Mouse (Mus musculus) kidney, adult 2 months (tissue): ENCODE results near the gene H2-DMb1. TPM values are rescaled to one million over a fixed set of nuclear protein-coding genes. Genes with fewer than 3 reads are reported as not detected.

Experiments used
- DNase-seq: peaks from one replicate; pipeline ENCODE4 v3.0.0; 2021
- H3K27ac ChIP-seq: fragments of 200-500 bp; 2 replicates; pipeline ENCODE4 v1.5.1; 2012; ENCODE audit warnings: low read depth, low read length, control low read depth, inconsistent platforms; ENCODE audit not compliant: insufficient read depth
- H3K27me3 ChIP-seq: fragments of 200-500 bp; replicated peaks from 2 replicates; pipeline ENCODE4 v1.6.1; 2012; ENCODE audit warnings: mild to moderate bottlenecking, moderate library complexity, low read length, inconsistent platforms; ENCODE audit not compliant: control insufficient read depth, insufficient read depth
- H3K36me3 ChIP-seq: fragments of 200-500 bp; 2 replicates; pipeline ENCODE4 v1.6.1; 2012; ENCODE audit warnings: mild to moderate bottlenecking, moderate library complexity, low read length, inconsistent platforms; ENCODE audit not compliant: control insufficient read depth, insufficient read depth
- H3K4me1 ChIP-seq: fragments of 200-500 bp; 2 replicates; pipeline ENCODE4 v1.6.1; 2011; ENCODE audit warnings: low read length; ENCODE audit not compliant: control insufficient read depth, insufficient read depth
- H3K4me3 ChIP-seq: fragments of 200-500 bp; 2 replicates; pipeline ENCODE4 v1.5.1; 2011; ENCODE audit warnings: mild to moderate bottlenecking, low read depth, low read length, control low read depth; ENCODE audit not compliant: insufficient read depth
- CTCF ChIP-seq: fragments of 200-500 bp; conservative IDR thresholded peaks from 2 replicates; pipeline ENCODE4 v1.5.1; 2011; ENCODE audit warnings: low read depth, mild to moderate bottlenecking, control low read depth, low read length, moderate library complexity, mixed read lengths; ENCODE audit not compliant: insufficient read depth, insufficient read length
- POLR2A ChIP-seq: fragments of 200-500 bp; IDR thresholded peaks from one replicate; pipeline ENCODE4 v1.6.1; 2011; ENCODE audit warnings: low read depth, low read length, control low read depth
- WGBS: fragments of 180-500 bp; shearing (Covaris S2); methylation state at CpG from one replicate; pipeline ENCODE4 v1.1.7; 2018; 5-methylcytosine and 5-hydroxymethylcytosine counted together
- polyA plus RNA-seq: library from polyadenylated mRNA; depleted of rRNA; stranded (reverse); fragments of >200 nt; gene quantifications from 2 replicates; pipeline ENCODE4 v1.2.3, GENCODE M21; 2012

H2-DMb1 gene
- polyA plus RNA-seq, 1 experiment = 72.3 TPM

GRCm38 (mm10) chr17:34177179-34177578 lies 24.3 kb downstream of the H2-DMb1 start:
- no peaks in the 10 kb centered on the region for H3K36me3 ChIP-seq
- H3K4me3 ChIP-seq = no peak overlapping the region
- no peak overlapping the region for H3K27ac ChIP-seq
- no peak for DNase-seq
- no peaks in the 10 kb centered on the region for H3K27me3 ChIP-seq
- 80% methylated on average over 4 of the region's 4 CpGs for WGBS
- no peaks in the 10 kb centered on the region for H3K4me1 ChIP-seq
- TF ChIP-seq POLR2A (no peak), CTCF (no peak)

- 62% methylated on average over 6 of the region's 6 CpGs for WGBS
- Histone ChIP-seq H3K4me1 (no peaks in the 10 kb centered on the region), H3K27ac (no peak overlapping the region), H3K27me3 (no peaks in the 10 kb centered on the region), H3K4me3 (no peak overlapping the region), H3K36me3 (no peaks in the 10 kb centered on the region)
- DNase-seq = no peak
- TF ChIP-seq CTCF (no peak), POLR2A (no peak)
These were observed 26.1 kb downstream of the H2-DMb1 start for GRCm38 (mm10) chr17:34179019-34179418.

- peak; percentile 40 for DNase-seq
- Histone ChIP-seq H3K36me3 (no peaks in the 10 kb centered on the region), H3K4me3 (no peak overlapping the region), H3K27me3 (no peaks in the 10 kb centered on the region), H3K27ac (no peak overlapping the region), H3K4me1 (no peaks in the 10 kb centered on the region)
- 64% methylated on average over 13 of the region's 13 CpGs for WGBS
- TF ChIP-seq CTCF (no peak), POLR2A (no peak)
These were observed 27.3 kb downstream of the H2-DMb1 start for GRCm38 (mm10) chr17:34179913-34180859.

GRCm38 (mm10) chr17:34183564-34184219 lies 30.8 kb downstream of the H2-DMb1 start:
- 75% methylated on average over 15 of the region's 15 CpGs for WGBS

GRCm38 (mm10) chr17:34185526-34185925 lies 32.7 kb downstream of the H2-DMb1 start:
- no peaks in the 10 kb centered on the region for H3K36me3 ChIP-seq
- TF ChIP-seq CTCF (no peak), POLR2A (no peak)
- no peak overlapping the region for H3K27ac ChIP-seq
- WGBS = 92% methylated on average over 9 of the region's 9 CpGs
- no peaks in the 10 kb centered on the region for H3K4me1 ChIP-seq
- no peaks in the 10 kb centered on the region for H3K27me3 ChIP-seq
- no peak for DNase-seq
- H3K4me3 ChIP-seq = no peak overlapping the region

More at GRCm38 (mm10) chr17:34183564-34184219, 30.8 kb downstream of the H2-DMb1 start:
- TF ChIP-seq CTCF = no peak
- TF ChIP-seq POLR2A = no peak
- Histone ChIP-seq H3K4me3 (no peak overlapping the region), H3K4me1 (no peaks in the 10 kb centered on the region), H3K27me3 (no peaks in the 10 kb centered on the region), H3K27ac (no peak overlapping the region), H3K36me3 (no peaks in the 10 kb centered on the region)
- no peak for DNase-seq

GRCm38 (mm10) chr17:34186885-34187260 lies 34.0 kb downstream of the H2-DMb1 start:
- TF ChIP-seq POLR2A (no peak), CTCF (no peak)
- no peaks in the 10 kb centered on the region for H3K36me3 ChIP-seq
- WGBS = 4% methylated on average over 14 of the region's 14 CpGs
- peak overlapping the region; percentile 82 for H3K4me3 ChIP-seq
- H3K27ac ChIP-seq = peak overlapping the region; percentile 43
- DNase-seq = no peak
- H3K27me3 ChIP-seq = no peaks in the 10 kb centered on the region
- H3K4me1 ChIP-seq = no peaks in the 10 kb centered on the region

GRCm38 (mm10) chr17:34187261-34187916 lies 34.5 kb downstream of the H2-DMb1 start, which contains the start of the genes Tap1 and Psmb9:
Gene Tap1 (plus strand): TSS chr17:34187553.
Gene Psmb9 (minus strand): TSS chr17:34187764.
- TF ChIP-seq CTCF (no peak), POLR2A (peak; percentile 53)
- under 1% methylated on average over 46 of the region's 46 CpGs for WGBS

More at GRCm38 (mm10) chr17:34187261-34187916, 34.5 kb downstream of the H2-DMb1 start, which contains the start of the genes Tap1 and Psmb9:
- Histone ChIP-seq H3K4me3 (peak within 1 kb of the TSS; percentile 82), H3K27me3 (no peaks in the 10 kb centered on the region), H3K36me3 (no peaks in the 10 kb centered on the region), H3K4me1 (no peaks in the 10 kb centered on the region), H3K27ac (peak within 1 kb of the TSS; percentile 79)
- DNase-seq = peak; percentile 99
